Mouse (Mus musculus): Measurements from ENCODE around the gene Fsd2. TPM values are rescaled to one million over a fixed set of nuclear protein-coding genes. Genes with fewer than 3 reads are reported as not detected.

Fsd2 gene
- polyA plus RNA-seq, 1 experiment from 2014 or later, result 0.04 TPM

DNA sequence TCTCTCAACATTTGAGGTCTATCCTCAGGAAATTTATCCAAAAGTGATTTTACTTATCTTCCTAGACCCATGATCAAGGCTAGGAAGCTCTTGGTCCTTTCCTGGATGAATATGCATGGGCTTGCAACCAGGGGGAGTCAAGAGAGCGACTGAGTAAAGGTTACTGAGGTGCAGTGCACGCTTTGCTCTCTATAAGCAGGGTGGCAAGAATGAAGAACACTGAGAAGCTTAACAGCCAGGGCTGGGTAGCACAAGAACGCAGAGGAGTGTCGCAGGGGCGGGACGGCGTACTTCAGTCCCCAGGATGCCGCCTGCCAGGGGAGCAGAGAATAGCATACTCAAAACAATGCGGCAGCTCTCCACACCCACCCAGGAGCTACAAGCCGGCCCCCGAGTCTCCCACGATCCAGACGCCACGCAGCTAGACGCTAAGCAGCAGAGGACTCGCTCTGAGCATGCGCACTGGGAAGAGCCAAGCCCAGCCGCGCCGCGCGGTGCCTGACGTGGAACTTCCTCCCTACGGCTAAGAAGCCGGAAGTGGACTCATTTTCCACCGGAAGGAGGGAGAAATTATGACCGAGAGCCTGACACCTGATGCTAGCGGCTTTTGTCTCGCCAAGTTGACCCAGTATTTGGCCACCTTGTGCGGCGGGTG lies 43.6 kb downstream of the Fsd2 start:
- Histone ChIP-seq H3K9ac (ENCODE audit: low read depth, low read length) (peak overlapping the region; percentile 67), H3K4me3 (replicated peaks; ENCODE audit: low read depth, low read length) (peak overlapping the region; percentile 75), H3K36me3 (ENCODE audit: insufficient read depth, low read length) (no peaks in the 10 kb centered on the region), H3K27ac (peak overlapping the region; percentile 96), H3K27me3 (ENCODE audit: insufficient read depth, low read length) (no peaks in the 10 kb centered on the region), H3K4me2 (ENCODE audit: low read length) (peak overlapping the region; percentile 85), H3K4me1 (replicated peaks; ENCODE audit: insufficient read depth, low read length) (peaks cover 8% of the 10 kb centered on the region; the same call in 1 of the 2 replicates), H3K9me3 (replicated peaks; ENCODE audit: low read length) (no peaks in the 10 kb centered on the region)
- peak; percentile 59 for TF ChIP-seq CTCF (IDR thresholded peaks at IDR 0.05; ENCODE audit: low read depth)
- under 1% methylated on average over 31 of the region's 31 CpGs for WGBS
- peak; percentile 97 for DNase-seq (ENCODE audit: low spot score)
- peak; percentile 96 for ATAC-seq (replicated peaks; ENCODE audit: low FRiP score, low read depth)

- peak; percentile 52 for TF ChIP-seq CTCF (IDR thresholded peaks at IDR 0.05; ENCODE audit: low read depth)
- Histone ChIP-seq H3K27me3 (ENCODE audit: insufficient read depth, low read length) (no peaks in the 10 kb centered on the region), H3K4me2 (ENCODE audit: low read length) (no peak overlapping the region), H3K9ac (ENCODE audit: low read depth, low read length) (no peak overlapping the region), H3K27ac (no peak overlapping the region), H3K36me3 (ENCODE audit: insufficient read depth, low read length) (no peaks in the 10 kb centered on the region), H3K4me3 (replicated peaks; ENCODE audit: low read depth, low read length) (no peak overlapping the region), H3K9me3 (replicated peaks; ENCODE audit: low read length) (no peaks in the 10 kb centered on the region), H3K4me1 (replicated peaks; ENCODE audit: insufficient read depth, low read length) (no peaks in the 10 kb centered on the region)
- no peak for DNase-seq (ENCODE audit: low spot score)
- 57% methylated on average over 6 of the region's 6 CpGs for WGBS
- ATAC-seq (replicated peaks; ENCODE audit: low FRiP score, low read depth), result 0 out of 2 replicates have a peak, but pooled peaks have one; percentile 54
Observed at GRCm38 (mm10) chr7:81516154-81517030, 50.4 kb downstream of the Fsd2 start.

- WGBS, result 39% methylated on average over 13 of the region's 13 CpGs
- peak; percentile 65 for ATAC-seq (replicated peaks; ENCODE audit: low FRiP score, low read depth)
- no peak for TF ChIP-seq CTCF (IDR thresholded peaks at IDR 0.05; ENCODE audit: low read depth)
Observed at GRCm38 (mm10) chr7:81514906-81515590, 51.7 kb downstream of the Fsd2 start.

GRCm38 (mm10) chr7:81501050-81501449 lies 65.7 kb downstream of the Fsd2 start:
- DNase-seq (ENCODE audit: low spot score) (no peak), ATAC-seq (replicated peaks; ENCODE audit: low FRiP score, low read depth) (no peak)
- no peak for TF ChIP-seq CTCF (IDR thresholded peaks at IDR 0.05; ENCODE audit: low read depth)
- Histone ChIP-seq H3K27ac (no peak overlapping the region), H3K4me2 (ENCODE audit: low read length) (no peak overlapping the region), H3K9me3 (replicated peaks; ENCODE audit: low read length) (no peaks in the 10 kb centered on the region), H3K36me3 (ENCODE audit: insufficient read depth, low read length) (no peaks in the 10 kb centered on the region), H3K27me3 (ENCODE audit: insufficient read depth, low read length) (no peaks in the 10 kb centered on the region), H3K4me1 (replicated peaks; ENCODE audit: insufficient read depth, low read length) (no peaks in the 10 kb centered on the region), H3K4me3 (replicated peaks; ENCODE audit: low read depth, low read length) (no peak overlapping the region), H3K9ac (ENCODE audit: low read depth, low read length) (no peak overlapping the region)
- WGBS, result 62% methylated on average over 2 of the region's 2 CpGs

More at GRCm38 (mm10) chr7:81514906-81515590, 51.7 kb downstream of the Fsd2 start:
- DNase-seq (ENCODE audit: low spot score), result no peak
- H3K27me3 ChIP-seq (ENCODE audit: insufficient read depth, low read length), result no peaks in the 10 kb centered on the region
- H3K4me1 ChIP-seq (replicated peaks; ENCODE audit: insufficient read depth, low read length), result no peaks in the 10 kb centered on the region
- no peak overlapping the region for H3K4me3 ChIP-seq (replicated peaks; ENCODE audit: low read depth, low read length)
- H3K36me3 ChIP-seq (ENCODE audit: insufficient read depth, low read length), result no peaks in the 10 kb centered on the region
- H3K27ac ChIP-seq, result no peak overlapping the region
- H3K4me2 ChIP-seq (ENCODE audit: low read length), result no peak overlapping the region
- no peaks in the 10 kb centered on the region for H3K9me3 ChIP-seq (replicated peaks; ENCODE audit: low read length)
- no peak overlapping the region for H3K9ac ChIP-seq (ENCODE audit: low read depth, low read length)

DNA sequence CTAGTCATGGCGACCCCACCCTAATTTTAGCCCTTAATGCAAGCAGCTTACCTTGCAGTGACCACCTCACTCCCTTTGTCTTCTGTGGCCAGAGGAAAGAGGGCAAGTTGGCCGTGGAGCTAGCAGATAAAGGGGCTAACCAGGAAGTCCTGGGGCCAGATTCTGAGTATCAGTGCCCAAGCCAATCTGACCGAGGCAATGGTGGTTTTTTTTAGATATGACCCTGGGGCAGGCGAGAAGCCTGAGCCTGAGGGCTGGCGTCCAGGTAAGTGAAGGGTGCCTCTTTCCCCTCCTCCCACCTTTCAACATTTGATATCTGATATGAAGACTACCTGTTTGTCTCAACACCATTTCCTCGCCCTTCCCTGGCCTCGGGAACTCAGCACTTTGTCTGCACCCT lies 68.6 kb downstream of the Fsd2 start, which contains the start of gene BC048679:
BC048679 (minus strand) TSS at position 101 of the 400 bp plus-strand sequence.
- DNase-seq (ENCODE audit: low spot score), result no peak
- no peaks in the 10 kb centered on the region for H3K4me1 ChIP-seq (replicated peaks; ENCODE audit: insufficient read depth, low read length)
- H3K36me3 ChIP-seq (ENCODE audit: insufficient read depth, low read length), result no peaks in the 10 kb centered on the region
- 0 out of 2 replicates have a peak, but pooled peaks cover 3% of the 10 kb centered on the region for H3K27me3 ChIP-seq (ENCODE audit: insufficient read depth, low read length)
- no peak within 1 kb of the TSS for H3K27ac ChIP-seq
- H3K9me3 ChIP-seq (replicated peaks; ENCODE audit: low read length), result no peaks in the 10 kb centered on the region
- ATAC-seq (replicated peaks; ENCODE audit: low FRiP score, low read depth), result no peak
- 63% methylated on average over 7 of the region's 7 CpGs for WGBS
- no peak within 1 kb of the TSS for H3K4me2 ChIP-seq (ENCODE audit: low read length)
- no peak within 1 kb of the TSS for H3K4me3 ChIP-seq (replicated peaks; ENCODE audit: low read depth, low read length)
- no peak within 1 kb of the TSS for H3K9ac ChIP-seq (ENCODE audit: low read depth, low read length)
- no peak for TF ChIP-seq CTCF (IDR thresholded peaks at IDR 0.05; ENCODE audit: low read depth)

GRCm38 (mm10) chr7:81497171-81497570 lies 69.6 kb downstream of the Fsd2 start:
- no peak overlapping the region for H3K4me3 ChIP-seq (replicated peaks; ENCODE audit: low read depth, low read length)
- 29% methylated on average over 6 of the region's 6 CpGs for WGBS

More at GRCm38 (mm10) chr7:81497171-81497570, 69.6 kb downstream of the Fsd2 start:
- DNase-seq (ENCODE audit: low spot score) (no peak), ATAC-seq (replicated peaks; ENCODE audit: low FRiP score, low read depth) (no peak)
- no peak for TF ChIP-seq CTCF (IDR thresholded peaks at IDR 0.05; ENCODE audit: low read depth)
- H3K9ac ChIP-seq (ENCODE audit: low read depth, low read length), result no peak overlapping the region
- no peak overlapping the region for H3K4me2 ChIP-seq (ENCODE audit: low read length)
- H3K27me3 ChIP-seq (ENCODE audit: insufficient read depth, low read length), result 0 out of 2 replicates have a peak, but pooled peaks cover 3% of the 10 kb centered on the region
- no peaks in the 10 kb centered on the region for H3K36me3 ChIP-seq (ENCODE audit: insufficient read depth, low read length)
- H3K9me3 ChIP-seq (replicated peaks; ENCODE audit: low read length), result no peaks in the 10 kb centered on the region
- H3K27ac ChIP-seq, result no peak overlapping the region
- H3K4me1 ChIP-seq (replicated peaks; ENCODE audit: insufficient read depth, low read length), result no peaks in the 10 kb centered on the region
